Mouse (Mus musculus): ENCODE results near the gene Tmed8.

GRCm38 (mm10) chr12:87226801-87227200, 26.5 kb upstream of the Tmed8 start:
- TF ChIP-seq POLR2A (IDR thresholded peaks at IDR 0.05; ENCODE audit: insufficient read depth, low read length) (no peak), CTCF (IDR thresholded peaks at IDR 0.05; ENCODE audit: low read depth, low read length) (peak; percentile 8), EP300 (IDR thresholded peaks at IDR 0.05; ENCODE audit: insufficient read depth, low read depth, low read length) (no peak)

Measured in ES-Bruce4 (cell line).